Mouse (Mus musculus) midbrain, embryonic 15.5 days (tissue): ENCODE results near the gene Cys1. TPM values are rescaled to one million over a fixed set of nuclear protein-coding genes. Genes with fewer than 3 reads are reported as not detected.
"Not testable (repeated sequence)": the region's sequence is repeated elsewhere in the genome, so short reads cannot be mapped to it uniquely, and the experiment has no call there.

ENCODE experiments used
- ATAC-seq: fragments of 200-750 bp; cut with Nextera tagmentation; replicated peaks from 2 replicates; pipeline ENCODE4 v1.8.0; 2017; ENCODE audit warnings: moderate TSS enrichment
- H3K27ac ChIP-seq: fragments of 300-500 bp; sonication (generic); 2 replicates; pipeline ENCODE4 v1.5.1; 2015; ENCODE audit warnings: mild to moderate bottlenecking, inconsistent platforms
- H3K27me3 ChIP-seq: fragments of 300-500 bp; sonication (generic); replicated peaks from 2 replicates; pipeline ENCODE4 v1.6.1; 2015; ENCODE audit warnings: inconsistent platforms
- H3K36me3 ChIP-seq: fragments of 300-500 bp; sonication (generic); replicated peaks from 2 replicates; pipeline ENCODE4 v1.6.1; 2015; ENCODE audit warnings: inconsistent platforms
- H3K4me1 ChIP-seq: fragments of 300-500 bp; sonication (generic); 2 replicates; pipeline ENCODE4 v1.6.1; 2015; ENCODE audit warnings: inconsistent platforms
- H3K4me2 ChIP-seq: fragments of 300-500 bp; sonication (generic); 2 replicates; pipeline ENCODE4 v1.6.1; 2015; ENCODE audit warnings: inconsistent platforms, mild to moderate bottlenecking, moderate library complexity
- H3K4me3 ChIP-seq: fragments of 300-500 bp; sonication (generic); 2 replicates; pipeline ENCODE4 v1.5.1; 2015; ENCODE audit warnings: mild to moderate bottlenecking, inconsistent platforms
- H3K9ac ChIP-seq: fragments of 300-500 bp; sonication (generic); 2 replicates; pipeline ENCODE4 v1.6.1; 2015; ENCODE audit warnings: mild to moderate bottlenecking, inconsistent platforms
- H3K9me3 ChIP-seq: fragments of 300-500 bp; sonication (generic); 2 replicates; pipeline ENCODE4 v1.6.1; 2016; ENCODE audit warnings: inconsistent platforms
- WGBS: fragments of 180-500 bp; shearing (Covaris S2); methylation state at CpG from one replicate; pipeline ENCODE4 v1.1.7; 2015; ENCODE audit warnings: mixed read lengths; 5-methylcytosine and 5-hydroxymethylcytosine counted together
- polyA plus RNA-seq: library from polyadenylated mRNA; unstranded; fragments of >200 nt; fragmentation: Nextera tagmentation; extraction: Ambion mirVana; gene quantifications from 2 replicates; pipeline ENCODE4 v1.2.1, GENCODE M21; 2015

Gene Cys1
- polyA plus RNA-seq, 1 experiment from 2014 or later, result 1.8 TPM

DNA sequence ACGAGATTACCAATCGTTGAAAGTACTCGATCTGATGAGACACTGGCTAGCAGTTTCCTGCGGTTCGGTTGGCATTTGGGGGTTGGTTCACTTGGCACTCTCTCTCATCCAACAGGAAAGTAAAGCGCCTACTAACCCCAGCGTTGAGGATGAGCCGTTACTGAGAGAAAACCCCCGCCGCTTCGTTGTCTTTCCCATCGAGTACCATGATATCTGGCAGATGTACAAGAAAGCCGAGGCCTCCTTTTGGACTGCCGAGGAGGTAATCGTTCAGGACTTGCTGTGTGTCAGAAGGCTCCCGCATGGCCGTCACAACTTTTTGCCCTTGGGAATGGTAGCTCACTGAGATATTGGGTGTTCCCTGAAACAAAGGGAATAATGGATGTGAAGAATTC, 27.2 kb upstream of the Cys1 start:
- no peaks in the 10 kb centered on the region for H3K9me3 ChIP-seq
- no peak overlapping the region for H3K27ac ChIP-seq
- peak overlapping the region; percentile 95 for H3K4me3 ChIP-seq
- peaks cover 8% of the 10 kb centered on the region; the same call in 1 of the 2 replicates for H3K27me3 ChIP-seq
- WGBS, result under 1% methylated on average over 17 of the region's 17 CpGs
- peak; percentile 2; the same call in 1 of the 2 replicates for ATAC-seq
- H3K4me2 ChIP-seq, result peak overlapping the region; percentile 89
- peak overlapping the region; percentile 81 for H3K9ac ChIP-seq
- H3K36me3 ChIP-seq, result no peaks in the 10 kb centered on the region
- H3K4me1 ChIP-seq, result peaks cover 28% of the 10 kb centered on the region

DNA sequence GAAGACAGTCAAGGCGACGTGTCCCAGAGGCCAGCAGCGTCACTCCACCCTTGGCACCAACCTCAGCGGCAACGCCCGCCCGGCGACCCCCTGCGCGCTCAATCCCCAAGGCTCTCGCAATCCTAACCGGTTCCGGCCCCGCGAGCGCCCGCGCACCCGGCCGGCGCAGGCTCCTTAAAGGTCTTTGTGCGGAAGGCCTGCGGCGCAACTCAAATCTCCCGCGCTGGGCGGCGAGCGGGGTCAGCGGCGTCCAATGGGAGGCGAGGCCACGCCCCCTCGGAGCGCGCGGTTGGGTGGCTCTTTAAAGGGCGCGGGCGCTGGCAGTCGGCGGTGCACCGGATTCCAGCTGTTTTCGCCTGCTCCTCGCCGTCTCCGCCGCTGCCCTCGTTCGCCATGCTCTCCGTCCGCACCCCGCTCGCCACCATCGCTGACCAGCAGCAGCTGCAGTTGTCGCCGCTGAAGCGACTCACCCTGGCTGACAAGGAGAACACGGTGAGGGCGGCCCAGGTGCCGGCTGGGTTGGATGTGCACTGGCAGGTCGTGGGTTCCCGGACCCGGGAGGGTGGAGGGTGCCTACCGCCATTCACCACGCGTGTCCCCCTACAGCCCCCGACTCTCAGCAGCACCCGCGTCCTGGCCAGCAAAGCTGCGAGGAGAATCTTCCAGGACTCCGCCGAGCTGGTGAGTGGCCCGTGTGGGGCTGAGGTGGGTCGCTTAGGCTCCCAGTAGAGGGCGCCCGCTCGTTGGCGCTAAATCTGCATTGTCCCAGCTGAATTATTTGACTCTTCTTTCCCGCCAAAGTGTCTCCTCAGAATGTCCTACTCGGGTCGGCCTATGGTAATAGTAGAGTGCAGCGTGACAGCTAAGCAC, 26.6 kb upstream of the Cys1 start, which contains the start of gene Rrm2:
TSS of gene Rrm2 (plus strand) at position 288 of the 870 bp plus-strand sequence.
- peak; percentile 94 for ATAC-seq
- peaks cover 28% of the 10 kb centered on the region for H3K4me1 ChIP-seq
- peak within 1 kb of the TSS; percentile 81 for H3K9ac ChIP-seq
- peak within 1 kb of the TSS; percentile 78 for H3K27ac ChIP-seq
- no peaks in the 10 kb centered on the region for H3K9me3 ChIP-seq
- peak within 1 kb of the TSS; percentile 95 for H3K4me3 ChIP-seq
- WGBS, result under 1% methylated on average over 83 of the region's 83 CpGs
- no peaks in the 10 kb centered on the region for H3K36me3 ChIP-seq
- H3K27me3 ChIP-seq, result peaks cover 8% of the 10 kb centered on the region; the same call in 1 of the 2 replicates
- peak within 1 kb of the TSS; percentile 89 for H3K4me2 ChIP-seq

DNA sequence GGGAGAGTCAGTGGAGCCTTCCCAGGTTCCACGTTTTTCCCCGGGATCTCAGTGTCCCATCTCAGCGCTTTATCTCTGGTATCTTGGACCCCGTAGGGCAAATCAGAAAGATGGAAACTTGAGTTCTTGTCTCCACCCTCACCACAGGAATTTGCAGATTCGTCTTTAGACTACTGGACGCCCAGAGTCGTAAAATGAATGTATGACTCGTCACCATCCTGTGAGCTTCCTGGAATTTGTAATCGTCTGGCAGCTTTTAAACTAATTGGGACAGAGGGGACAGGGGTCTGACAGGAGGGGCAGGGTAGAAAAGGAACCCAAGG, 25.8 kb upstream of the Cys1 start:
- Histone ChIP-seq H3K27me3 (peaks cover 8% of the 10 kb centered on the region; the same call in 1 of the 2 replicates), H3K4me2 (peak overlapping the region; percentile 89), H3K27ac (no peak overlapping the region), H3K4me3 (peak overlapping the region; percentile 95), H3K9me3 (no peaks in the 10 kb centered on the region), H3K36me3 (no peaks in the 10 kb centered on the region), H3K9ac (no peak overlapping the region), H3K4me1 (peaks cover 28% of the 10 kb centered on the region)
- ATAC-seq, result no peak; the same call in 1 of the 2 replicates
- under 1% methylated on average over 9 of the region's 9 CpGs for WGBS

DNA sequence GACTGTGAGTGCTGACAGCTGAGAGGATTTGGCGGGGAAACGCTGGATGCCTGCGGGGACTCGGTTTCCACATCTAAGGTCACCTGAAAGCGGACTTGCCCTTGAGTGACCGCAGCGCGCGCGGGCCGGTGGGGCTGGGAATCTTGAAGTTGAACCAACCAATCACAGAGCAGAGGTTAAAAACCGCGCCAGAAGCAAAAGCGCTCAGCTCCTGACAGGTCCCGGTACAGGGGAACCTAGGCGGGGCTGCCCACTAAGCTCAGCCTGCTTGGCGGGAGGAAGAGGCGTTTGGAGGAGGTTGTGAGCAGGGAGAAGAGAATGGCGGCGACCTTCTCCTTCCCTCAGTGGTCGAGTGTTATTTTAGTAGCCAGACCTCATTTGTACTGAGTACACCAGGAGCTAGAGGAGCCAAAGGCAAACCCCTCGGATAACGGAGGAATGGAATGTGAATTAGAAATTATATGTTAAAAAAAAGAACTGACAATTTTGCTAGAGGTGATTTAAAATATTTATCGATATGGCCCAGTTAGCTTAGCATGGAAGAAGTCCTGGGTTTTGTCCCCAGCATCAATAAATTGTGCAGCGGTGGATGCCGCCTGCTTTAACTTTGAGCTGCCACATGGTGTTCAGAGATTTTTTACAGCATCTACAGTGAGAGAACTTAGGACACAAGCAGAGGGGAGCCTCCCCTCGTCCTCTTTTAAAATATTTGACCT, 25.3 kb upstream of the Cys1 start:
- H3K4me3 ChIP-seq, result peak overlapping the region; percentile 95
- no peak for ATAC-seq
- peaks cover 28% of the 10 kb centered on the region for H3K4me1 ChIP-seq
- H3K27ac ChIP-seq, result no peak overlapping the region
- no peaks in the 10 kb centered on the region for H3K36me3 ChIP-seq
- peaks cover 8% of the 10 kb centered on the region; the same call in 1 of the 2 replicates for H3K27me3 ChIP-seq
- WGBS, result under 1% methylated on average over 27 of the region's 27 CpGs
- H3K9ac ChIP-seq, result no peak overlapping the region
- H3K4me2 ChIP-seq, result peak overlapping the region; percentile 89
- no peaks in the 10 kb centered on the region for H3K9me3 ChIP-seq

DNA sequence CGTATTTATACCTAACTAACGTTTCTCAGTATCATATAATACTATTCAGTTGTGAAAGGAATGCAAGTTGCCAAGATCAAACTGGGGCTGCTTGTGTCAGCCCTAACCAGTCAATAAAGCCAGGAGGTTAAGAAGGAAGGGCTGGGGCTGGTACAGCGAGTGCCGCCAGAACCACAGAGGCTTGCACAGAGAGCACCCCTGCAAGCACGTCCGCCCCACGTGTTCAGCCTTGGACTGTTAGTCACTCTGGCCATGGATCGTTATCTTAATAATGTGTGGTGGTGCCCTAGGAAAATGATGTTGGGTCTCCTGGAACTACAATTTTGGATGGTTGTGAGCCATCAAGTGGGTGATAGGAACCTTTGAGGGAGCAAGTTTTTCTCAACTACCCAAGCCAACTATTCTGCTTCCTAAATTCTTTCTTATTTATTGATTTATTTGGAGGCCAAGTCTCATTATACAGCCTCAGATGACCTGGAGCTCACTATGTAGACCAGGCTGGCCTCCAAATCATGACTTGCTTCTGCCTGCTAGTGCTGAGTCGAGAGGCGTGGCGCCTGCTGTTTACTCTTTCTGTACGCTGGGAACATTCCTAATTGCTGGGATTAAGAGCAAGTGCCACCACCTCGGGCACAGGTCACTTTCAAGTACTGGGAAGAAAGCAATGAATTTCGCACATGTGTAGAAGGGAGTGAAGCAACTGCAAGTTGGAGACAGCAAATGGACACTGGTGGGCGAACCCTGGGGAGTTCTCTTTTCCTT, 24.1 kb upstream of the Cys1 start:
- no peaks in the 10 kb centered on the region for H3K36me3 ChIP-seq
- WGBS, result 87% methylated on average over 15 of the region's 15 CpGs
- H3K27ac ChIP-seq, result no peak overlapping the region
- H3K4me2 ChIP-seq, result no peak overlapping the region
- H3K9me3 ChIP-seq, result no peaks in the 10 kb centered on the region
- H3K4me3 ChIP-seq, result no peak overlapping the region
- peaks cover 8% of the 10 kb centered on the region; the same call in 1 of the 2 replicates for H3K27me3 ChIP-seq
- peaks cover 28% of the 10 kb centered on the region for H3K4me1 ChIP-seq
- no peak for ATAC-seq
- no peak overlapping the region for H3K9ac ChIP-seq

DNA sequence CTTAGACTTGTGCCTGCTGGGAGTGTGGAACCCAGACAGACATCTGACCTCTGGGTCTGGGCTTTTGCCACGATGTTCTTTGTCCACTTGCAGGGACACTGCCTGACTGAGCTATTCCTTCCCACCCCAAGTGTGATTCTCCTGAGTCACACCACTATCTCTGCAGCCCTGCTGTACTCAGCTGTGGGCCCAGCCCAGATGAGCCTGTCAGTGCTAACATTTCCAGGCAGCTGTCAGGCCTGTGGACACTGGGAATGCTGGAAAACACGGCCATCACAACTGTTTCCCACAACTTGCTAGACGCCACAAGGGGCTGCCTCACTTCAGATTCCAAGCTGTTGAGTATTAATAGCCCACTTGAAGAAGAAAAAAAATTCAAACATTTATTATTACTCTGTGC, 21.4 kb upstream of the Cys1 start:
- Histone ChIP-seq H3K27ac (no peak overlapping the region), H3K27me3 (peaks cover 8% of the 10 kb centered on the region; the same call in 1 of the 2 replicates), H3K4me3 (no peak overlapping the region), H3K9ac (no peak overlapping the region), H3K4me1 (peaks cover 12% of the 10 kb centered on the region), H3K4me2 (no peak overlapping the region), H3K36me3 (no peaks in the 10 kb centered on the region), H3K9me3 (no peaks in the 10 kb centered on the region)
- no peak for ATAC-seq
- WGBS, result 92% methylated on average over 3 of the region's 3 CpGs

DNA sequence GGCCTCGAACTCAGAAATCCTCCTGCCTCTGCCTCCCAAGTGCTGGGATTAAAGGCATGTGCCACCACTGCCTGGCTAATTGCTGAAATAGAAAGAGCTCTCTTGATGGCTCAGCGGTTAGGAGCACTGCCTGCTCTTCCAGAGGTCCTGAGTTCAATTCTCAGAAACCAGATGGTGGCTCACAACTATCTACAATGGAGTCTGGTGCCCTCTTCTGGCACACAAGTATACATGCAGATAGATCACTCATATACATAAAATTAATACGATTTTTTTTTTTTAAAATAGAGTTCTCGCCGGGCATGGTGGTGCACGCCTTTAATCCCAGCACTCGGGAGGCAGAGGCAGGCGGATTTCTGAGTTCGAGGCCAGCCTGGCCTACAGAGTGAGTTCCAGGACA, 20.0 kb upstream of the Cys1 start:
- not testable (repeated sequence) for ATAC-seq, H3K27me3 ChIP-seq, H3K36me3 ChIP-seq, H3K27ac ChIP-seq, H3K4me1 ChIP-seq, H3K9me3 ChIP-seq, H3K4me2 ChIP-seq, H3K4me3 ChIP-seq, H3K9ac ChIP-seq
- 86% methylated on average over 9 of the region's 9 CpGs for WGBS

DNA sequence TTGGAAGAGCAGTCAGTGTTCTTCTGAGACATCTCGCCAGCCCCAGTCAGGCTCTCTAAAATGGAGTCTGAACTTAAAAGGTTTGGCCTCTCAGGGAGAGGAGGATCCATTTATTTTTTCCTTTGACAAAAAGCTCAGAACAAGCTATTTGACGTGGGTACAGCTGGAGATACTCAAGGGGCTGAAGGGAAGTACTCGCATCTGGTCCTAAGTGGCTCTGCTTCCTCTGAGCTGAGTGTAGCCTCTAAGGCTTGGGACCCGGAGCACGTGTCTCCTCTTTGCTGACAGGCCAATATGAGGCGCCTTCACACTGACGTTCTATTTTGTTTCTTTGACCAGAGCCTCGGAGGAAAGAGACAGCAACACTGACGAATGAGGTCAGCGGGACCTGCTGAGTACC, 18.0 kb upstream of the Cys1 start:
- H3K27ac ChIP-seq, result no peak overlapping the region
- WGBS, result 76% methylated on average over 10 of the region's 10 CpGs
- 0 out of 2 replicates have a peak, but pooled peaks cover 3% of the 10 kb centered on the region for H3K4me1 ChIP-seq
- no peaks in the 10 kb centered on the region for H3K27me3 ChIP-seq
- no peaks in the 10 kb centered on the region for H3K36me3 ChIP-seq
- no peaks in the 10 kb centered on the region for H3K9me3 ChIP-seq
- no peak overlapping the region for H3K9ac ChIP-seq
- no peak overlapping the region for H3K4me3 ChIP-seq
- no peak overlapping the region for H3K4me2 ChIP-seq
- no peak for ATAC-seq

DNA sequence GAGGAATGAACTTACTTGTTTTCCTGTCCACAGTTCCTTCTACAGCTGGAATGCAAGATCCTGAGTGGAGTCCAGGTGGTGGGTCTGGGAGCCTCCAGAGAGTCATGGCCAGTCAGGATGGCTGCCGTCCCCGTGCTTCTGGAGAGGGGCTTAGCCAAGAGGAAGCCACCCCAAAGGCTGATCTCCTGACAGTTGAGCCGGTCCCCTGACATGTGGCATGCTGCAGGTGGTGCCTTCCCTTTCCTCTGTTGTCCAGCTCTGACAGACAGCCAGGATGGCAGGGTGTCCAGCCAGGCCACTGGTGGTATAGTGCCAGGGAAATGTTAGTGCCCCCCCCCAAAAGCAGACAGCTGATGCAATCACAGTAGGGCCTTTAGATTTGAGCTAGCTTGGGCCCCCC, 16.9 kb upstream of the Cys1 start:
- no peaks in the 10 kb centered on the region for H3K36me3 ChIP-seq
- 89% methylated on average over 3 of the region's 3 CpGs for WGBS

DNA sequence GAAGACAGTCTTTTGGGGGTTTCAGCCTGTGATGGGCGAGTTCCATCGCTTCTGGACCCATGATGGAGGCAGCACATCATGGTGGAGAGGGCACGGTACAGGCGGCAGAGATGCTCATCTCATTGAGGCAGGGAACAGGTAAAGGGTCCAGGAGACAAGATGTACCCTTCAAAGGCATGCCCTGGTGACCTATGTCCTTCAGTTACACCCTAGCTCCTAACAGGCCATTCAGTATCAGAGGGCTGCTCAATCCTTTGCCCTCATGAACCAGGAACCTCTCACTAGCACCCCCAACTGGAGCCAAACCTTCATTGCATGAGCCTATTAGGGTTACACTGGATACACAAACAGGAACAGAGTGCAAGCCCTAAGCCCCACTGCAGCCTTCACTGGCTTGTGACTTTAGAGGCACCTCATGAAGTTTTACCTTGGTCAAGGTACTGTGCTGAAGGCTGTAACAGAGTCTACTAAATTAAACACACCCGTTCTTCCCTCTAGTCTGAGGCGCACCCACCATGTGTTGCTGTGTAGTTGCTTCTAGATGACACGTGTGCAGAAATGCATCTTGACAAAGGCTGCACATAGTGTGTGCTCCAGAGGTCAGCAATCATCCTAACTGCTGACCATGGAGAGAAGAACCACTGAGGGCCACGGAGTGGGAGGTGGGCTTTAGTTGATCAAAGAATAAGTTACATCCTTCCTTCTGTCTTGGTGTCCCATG, 16.0 kb upstream of the Cys1 start:
- Histone ChIP-seq H3K9ac (no peak overlapping the region), H3K9me3 (no peaks in the 10 kb centered on the region), H3K27ac (no peak overlapping the region), H3K4me2 (peak overlapping the region; percentile 38), H3K4me1 (0 out of 2 replicates have a peak, but pooled peaks cover 3% of the 10 kb centered on the region), H3K27me3 (no peaks in the 10 kb centered on the region), H3K36me3 (no peaks in the 10 kb centered on the region), H3K4me3 (no peak overlapping the region)
- 56% methylated on average over 8 of the region's 8 CpGs for whole genome bisulfite sequencing
- peak; percentile 77 for ATAC-seq

More for the DNA sequence above, 16.9 kb upstream of the Cys1 start:
- Histone ChIP-seq H3K9me3 (no peaks in the 10 kb centered on the region), H3K27ac (no peak overlapping the region), H3K27me3 (no peaks in the 10 kb centered on the region), H3K4me2 (no peak overlapping the region), H3K4me1 (0 out of 2 replicates have a peak, but pooled peaks cover 3% of the 10 kb centered on the region), H3K4me3 (no peak overlapping the region), H3K9ac (no peak overlapping the region)
- ATAC-seq, result no peak
